Mouse (Mus musculus): Measurements from ENCODE around the gene Rpgrip1l.

DNA sequence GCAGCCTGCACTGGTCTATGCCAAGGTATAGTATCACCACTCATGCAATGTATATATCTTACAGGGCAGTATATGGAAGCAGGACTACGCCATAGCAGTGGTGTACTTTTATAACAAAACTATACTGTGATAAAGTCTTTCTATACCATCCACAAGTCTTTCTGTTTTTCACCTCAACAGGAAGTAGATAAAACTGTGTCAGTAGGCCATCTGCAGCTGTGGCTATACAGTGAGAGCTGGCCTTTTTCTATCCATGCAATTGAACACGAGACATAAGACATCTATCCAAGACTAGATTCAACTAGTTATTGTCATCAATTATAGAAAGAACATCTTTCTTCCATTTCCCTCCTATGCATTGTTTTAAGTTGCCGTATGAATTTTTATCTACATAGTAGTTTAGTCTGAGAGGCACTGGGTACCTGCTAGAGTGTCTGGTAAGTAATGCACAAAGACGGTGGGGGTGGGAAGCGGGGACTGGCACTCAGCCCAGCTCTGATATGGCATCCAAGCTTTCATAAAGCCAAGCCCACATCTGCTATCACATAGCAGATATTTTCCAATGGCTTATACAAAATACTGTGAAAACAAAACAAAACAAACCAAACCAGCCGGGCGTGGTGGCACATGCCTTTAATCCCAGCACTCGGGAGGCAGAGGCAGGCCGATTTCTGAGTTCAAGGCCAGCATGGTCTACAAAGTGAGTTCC lies 63.1 kb downstream of the Rpgrip1l start:
- no peak for TF ChIP-seq CTCF (IDR thresholded peaks at IDR 0.05; ENCODE audit: extremely low read depth, insufficient read depth, low read length)
- no peak for TF ChIP-seq POLR2A (IDR thresholded peaks at IDR 0.05; ENCODE audit: extremely low read depth, insufficient read depth, low read length)

Data from cortical plate, adult 2 months (tissue).